ENCODE assay signal across 30 mouse cellular contexts in the genomic region with DNA sequence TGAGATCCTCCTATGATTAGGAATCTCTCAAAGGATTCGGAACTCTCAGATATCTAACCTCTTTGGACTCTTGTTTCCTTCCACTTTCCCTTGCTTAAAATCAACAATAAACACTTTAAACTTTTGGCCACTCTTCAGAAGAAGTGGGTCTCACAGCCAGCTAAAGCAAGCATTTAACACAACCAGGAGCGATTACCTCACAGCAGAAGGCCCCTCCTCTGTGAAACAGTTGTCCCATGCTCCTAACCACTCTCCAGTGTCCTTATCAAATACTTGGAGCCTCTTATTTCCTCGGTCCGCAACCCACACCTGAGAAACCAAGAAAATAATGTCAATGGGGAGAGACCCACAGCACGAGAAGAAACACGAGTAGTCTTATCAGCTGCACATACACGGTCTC. TPM values are rescaled to one million over a fixed set of nuclear protein-coding genes. Genes with fewer than 3 reads are reported as not detected.
DNase-seq lines count a peak whose midpoint lies in the region; ATAC-seq and TF ChIP-seq lines count a peak whose summit lies in the region.
"Had no signal": no experiment of that assay in that cellular context is flagged by ENCODE, and none has a peak within 500 bp of the region (broad histone marks: within the 10 kb centered on the region; RNA-seq: fewer than 3 reads in every experiment).

No protein-coding gene starts in this region.

- H3K27me3 ChIP-seq in intestine, embryonic 16.5 days (replicated peaks; ENCODE audit: control insufficient read depth, insufficient read depth, low read length) = no peaks in the 10 kb centered on the region
- no peaks in the 10 kb centered on the region for H3K27me3 ChIP-seq in intestine, embryonic 15.5 days (replicated peaks)
- no peaks in the 10 kb centered on the region for H3K27me3 ChIP-seq in small intestine, adult 2 months (ENCODE audit: control insufficient read depth, insufficient read depth, low read length)
- H3K27me3 ChIP-seq: CH12.LX; embryonic facial prominence, embryonic 13.5 days; forebrain, embryonic 12.5 days; forebrain, embryonic 15.5 days; heart, embryonic 12.5 days; heart, embryonic 15.5 days; hindbrain, embryonic 13.5 days; Patski had no signal

- H3K4me3 ChIP-seq in intestine, embryonic 16.5 days (ENCODE audit: low read length) = no peak overlapping the region
- no peak overlapping the region for H3K4me3 ChIP-seq in intestine, embryonic 15.5 days (replicated peaks)
- no peak overlapping the region for H3K4me3 ChIP-seq in small intestine, adult 2 months (ENCODE audit: low read depth, low read length)
- H3K4me3 ChIP-seq: embryonic facial prominence, embryonic 10.5 days; embryonic facial prominence, embryonic 13.5 days; erythroblast, embryonic 14.5 days; forebrain, embryonic 12.5 days; forebrain, embryonic 15.5 days; heart, embryonic 12.5 days; heart, embryonic 15.5 days; hindbrain, embryonic 10.5 days; hindbrain, embryonic 13.5 days had no signal

- no peak overlapping the region for H3K4me2 ChIP-seq in intestine, embryonic 16.5 days (ENCODE audit: low read depth, low read length)
- H3K4me2 ChIP-seq in intestine, embryonic 15.5 days (replicated peaks) = no peak overlapping the region
- H3K4me2 ChIP-seq: embryonic facial prominence, embryonic 13.5 days; forebrain, embryonic 12.5 days; forebrain, embryonic 15.5 days; heart, embryonic 12.5 days; heart, embryonic 15.5 days; hindbrain, embryonic 13.5 days had no signal

- peaks cover 13% of the 10 kb centered on the region for H3K36me3 ChIP-seq in intestine, embryonic 16.5 days (ENCODE audit: control insufficient read depth, insufficient read depth, low read length)
- H3K36me3 ChIP-seq in intestine, embryonic 15.5 days = peaks cover 35% of the 10 kb centered on the region
- peaks cover 58% of the 10 kb centered on the region for H3K36me3 ChIP-seq in small intestine, adult 2 months (ENCODE audit: control insufficient read depth, insufficient read depth, low read length)

- TF ChIP-seq POLR2A in small intestine, adult 2 months (IDR thresholded peaks at IDR 0.05; ENCODE audit: low read depth, low read length) = no peak

- no peak overlapping the region for H3K9ac ChIP-seq in intestine, embryonic 16.5 days (ENCODE audit: low read depth, low read length)
- H3K9ac ChIP-seq in intestine, embryonic 15.5 days = no peak overlapping the region
- H3K9ac ChIP-seq: embryonic facial prominence, embryonic 13.5 days; forebrain, embryonic 12.5 days; forebrain, embryonic 15.5 days; heart, embryonic 12.5 days; heart, embryonic 15.5 days; hindbrain, embryonic 13.5 days had no signal

- H3K9me3 ChIP-seq in intestine, embryonic 16.5 days (ENCODE audit: control insufficient read depth, low read length) = no peaks in the 10 kb centered on the region
- H3K9me3 ChIP-seq in intestine, embryonic 15.5 days = no peaks in the 10 kb centered on the region
- H3K9me3 ChIP-seq: embryonic facial prominence, embryonic 10.5 days; embryonic facial prominence, embryonic 13.5 days; forebrain, embryonic 12.5 days; forebrain, embryonic 15.5 days; G1E; heart, embryonic 12.5 days; heart, embryonic 15.5 days; hindbrain, embryonic 10.5 days; hindbrain, embryonic 13.5 days had no signal

- 85% methylated on average over 7 of the region's 7 CpGs for WGBS in intestine, embryonic 16.5 days
- WGBS in intestine, embryonic 15.5 days = 91% methylated on average over 7 of the region's 7 CpGs
- WGBS in small intestine, adult 2 months = 61% methylated on average over 7 of the region's 7 CpGs

- peak; percentile 40 to 57 for DNase-seq in lung, adult 18-20 months
- no peak for DNase-seq in lung, postnatal 14 days
- DNase-seq in lung, postnatal 36 days = peak; percentile 60
- DNase-seq in lung, postnatal 4 days = no peak
- DNase-seq: adrenal gland, postnatal 10 days; adrenal gland, postnatal 36 days; B cell, adult 2 months; cerebellum, adult 2 months; cerebellum, adult 9-11 months; cerebellum, postnatal 36 days; embryo, embryonic 11 days; gastrocnemius, postnatal 25 days; heart, adult 18-20 months; heart, postnatal 10 days; heart, postnatal 36 days had no signal

- peak overlapping the region; percentile 23 for H3K27ac ChIP-seq in intestine, embryonic 16.5 days (ENCODE audit: low read length)
- no peak overlapping the region for H3K27ac ChIP-seq in intestine, embryonic 15.5 days
- H3K27ac ChIP-seq in small intestine, adult 2 months (ENCODE audit: insufficient read depth, low read depth, low read length) = peak overlapping the region; percentile 64
- H3K27ac ChIP-seq: embryonic facial prominence, embryonic 10.5 days; embryonic facial prominence, embryonic 13.5 days; forebrain, embryonic 12.5 days; forebrain, embryonic 15.5 days; heart, embryonic 15.5 days; hindbrain, embryonic 10.5 days; hindbrain, embryonic 13.5 days had no signal

- peaks cover 6% of the 10 kb centered on the region; the same call in 1 of the 2 replicates for H3K4me1 ChIP-seq in intestine, embryonic 16.5 days (ENCODE audit: control insufficient read depth, insufficient read depth, low read length)
- H3K4me1 ChIP-seq in intestine, embryonic 15.5 days (replicated peaks) = 0 out of 2 replicates have a peak, but pooled peaks cover 2% of the 10 kb centered on the region
- peaks cover 25% of the 10 kb centered on the region; the same call in 1 of the 2 replicates for H3K4me1 ChIP-seq in small intestine, adult 2 months (ENCODE audit: control insufficient read depth, insufficient read depth, insufficient read length, low read length)
- H3K4me1 ChIP-seq: embryonic facial prominence, embryonic 10.5 days; embryonic facial prominence, embryonic 13.5 days; forebrain, embryonic 12.5 days; forebrain, embryonic 15.5 days; heart, embryonic 12.5 days; hindbrain, embryonic 10.5 days; hindbrain, embryonic 13.5 days had no signal

- ATAC-seq in intestine, embryonic 16.5 days = no peak
- ATAC-seq in intestine, embryonic 15.5 days = no peak
- ATAC-seq: forebrain, embryonic 15.5 days; Patski had no signal

- no peak for TF ChIP-seq CTCF in small intestine, adult 2 months (IDR thresholded peaks at IDR 0.05; ENCODE audit: extremely low read depth, insufficient read length, insufficient replicate concordance, low read depth, low read length)

RNA-seq across cellular contexts. Expression of a gene that starts 9.8 kb away (rescaled TPM):
- polyA plus RNA-seq in intestine, embryonic 16.5 days (2015; fragmentation: Nextera tagmentation; extraction: Ambion mirVana) = 19.3 and 23.0 TPM in 2 replicates
- 14.8 and 16.0 TPM in 2 replicates for polyA plus RNA-seq in intestine, embryonic 15.5 days (2015; fragmentation: Nextera tagmentation; extraction: Ambion mirVana)
- polyA plus RNA-seq in small intestine, adult 2 months (2012; rRNA removed) = 4.2 and 8.0 TPM in 2 replicates

RNA-seq across cellular contexts. Expression of a gene that starts 10.1 kb away (rescaled TPM):
- 10.1 and 10.7 TPM in 2 replicates for polyA plus RNA-seq in intestine, embryonic 16.5 days (2015; fragmentation: Nextera tagmentation; extraction: Ambion mirVana)
- 14.2 and 15.0 TPM in 2 replicates for polyA plus RNA-seq in intestine, embryonic 15.5 days (2015; fragmentation: Nextera tagmentation; extraction: Ambion mirVana)
- polyA plus RNA-seq in small intestine, adult 2 months (2012; rRNA removed) = 23.3 and 28.9 TPM in 2 replicates

RNA-seq across cellular contexts. Expression of a gene that starts 35.1 kb away (rescaled TPM):
- not detected in 2 replicates for polyA plus RNA-seq in intestine, embryonic 16.5 days (2015; fragmentation: Nextera tagmentation; extraction: Ambion mirVana)
- polyA plus RNA-seq in intestine, embryonic 15.5 days (2015; fragmentation: Nextera tagmentation; extraction: Ambion mirVana) = 0.09 and 0.15 TPM in 2 replicates
- polyA plus RNA-seq in small intestine, adult 2 months (2012; rRNA removed) = 0.05 TPM in 1 of 2 replicates, not detected in the other
- polyA plus RNA-seq: embryonic facial prominence, embryonic 10.5 days; embryonic facial prominence, embryonic 13.5 days; erythroblast, embryonic 14.5 days; forebrain, embryonic 12.5 days; forebrain, embryonic 15.5 days; G1E; heart, embryonic 12.5 days; heart, embryonic 15.5 days; hindbrain, embryonic 10.5 days; hindbrain, embryonic 13.5 days had no signal

Comparison
In these comparisons a context has a peak if more than half of its experiments do, and no peak if none do; other contexts are left out.
1. DNase-seq: peak in lung, adult 18-20 months (2 of 2) and lung, postnatal 36 days (single experiment); none in lung, postnatal 14 days (single experiment) and lung, postnatal 4 days (0 of 2).